Mouse (Mus musculus) forebrain, embryonic 16.5 days (tissue): ENCODE data around the gene Nat8f2. TPM values are rescaled to one million over a fixed set of nuclear protein-coding genes. Genes with fewer than 3 reads are reported as not detected.
"Not testable (repeated sequence)": the region's sequence is repeated elsewhere in the genome, so short reads cannot be mapped to it uniquely, and the experiment has no call there.

ENCODE experiments used
- ATAC-seq: fragments of 200-750 bp; cut with Nextera tagmentation; 2 replicates; pipeline ENCODE4 v1.8.0; 2017; ENCODE audit warnings: mild to moderate bottlenecking, moderate library complexity
- H3K27ac ChIP-seq: fragments of 300-500 bp; sonication (generic); 2 replicates; pipeline ENCODE4 v1.5.1; 2014; ENCODE audit warnings: low read length, control low read depth
- H3K27me3 ChIP-seq: fragments of 300-500 bp; sonication (generic); replicated peaks from 2 replicates; pipeline ENCODE4 v1.6.1; 2014; ENCODE audit warnings: low read length; ENCODE audit not compliant: control insufficient read depth, insufficient read depth
- H3K36me3 ChIP-seq: fragments of 300-500 bp; sonication (generic); 2 replicates; pipeline ENCODE4 v1.6.1; 2014; ENCODE audit not compliant: control insufficient read depth, insufficient read depth
- H3K4me1 ChIP-seq: fragments of 300-500 bp; sonication (generic); replicated peaks from 2 replicates; pipeline ENCODE4 v1.6.1; 2014; ENCODE audit warnings: low read length; ENCODE audit not compliant: control insufficient read depth, insufficient read depth
- H3K4me2 ChIP-seq: fragments of 300-500 bp; sonication (generic); 2 replicates; pipeline ENCODE4 v1.6.1; 2014; ENCODE audit warnings: mild to moderate bottlenecking, low read length, control low read depth
- H3K4me3 ChIP-seq: fragments of 300-500 bp; sonication (generic); replicated peaks from 2 replicates; pipeline ENCODE4 v1.5.1; 2014; ENCODE audit warnings: mild to moderate bottlenecking, low read length, control low read depth
- H3K9ac ChIP-seq: fragments of 300-500 bp; sonication (generic); replicated peaks from 2 replicates; pipeline ENCODE4 v1.6.1; 2014; ENCODE audit warnings: low read depth, low read length, control low read depth
- H3K9me3 ChIP-seq: fragments of 300-500 bp; sonication (generic); 2 replicates; pipeline ENCODE4 v1.6.1; 2016; ENCODE audit warnings: low read length; ENCODE audit not compliant: control insufficient read depth
- WGBS: fragments of 180-500 bp; shearing (Covaris S2); extraction: QIAGEN DNeasy Blood & Tissue Kit; methylation state at CpG from one replicate; pipeline ENCODE4 v1.1.7; 2014; 5-methylcytosine and 5-hydroxymethylcytosine counted together
- polyA plus RNA-seq: library from polyadenylated mRNA; unstranded; fragments of >200 nt; fragmentation: Nextera tagmentation; extraction: Ambion mirVana; gene quantifications from 2 replicates; pipeline ENCODE4 v1.2.1, GENCODE M21; 2015

Gene Nat8f2
- polyA plus RNA-seq, 1 experiment from 2014 or later: not detected

DNA sequence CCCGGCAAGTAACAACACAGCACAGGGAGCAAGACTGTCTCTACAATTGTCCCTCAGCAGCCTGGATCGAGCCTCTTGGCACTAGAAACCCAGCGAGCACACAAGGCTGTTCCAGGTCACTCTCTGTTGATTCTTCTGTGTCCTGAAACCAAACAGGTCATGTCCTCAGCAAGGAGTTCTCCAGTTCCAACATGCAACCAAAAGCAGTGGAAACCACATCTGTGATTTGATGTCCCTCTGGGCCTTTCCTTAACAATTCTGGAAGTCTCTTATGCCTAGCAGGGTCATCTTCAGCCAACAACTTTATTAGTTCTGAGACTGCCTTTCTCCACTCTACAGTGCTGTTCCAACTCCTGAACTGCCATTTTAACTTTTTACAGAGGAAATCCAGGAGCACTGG, 2.8 kb downstream of the Nat8f2 start:
- 85% methylated on average over 3 of the region's 3 CpGs for WGBS
- not testable (repeated sequence) for H3K27ac ChIP-seq, H3K4me3 ChIP-seq, H3K36me3 ChIP-seq, H3K9ac ChIP-seq, H3K9me3 ChIP-seq, ATAC-seq, H3K27me3 ChIP-seq, H3K4me2 ChIP-seq, H3K4me1 ChIP-seq

- H3K9me3 ChIP-seq, H3K27ac ChIP-seq, H3K9ac ChIP-seq, H3K4me3 ChIP-seq, ATAC-seq, H3K4me1 ChIP-seq, H3K4me2 ChIP-seq, H3K36me3 ChIP-seq, H3K27me3 ChIP-seq: not testable (repeated sequence)
- WGBS: 67% methylated on average over 4 of the region's 7 CpGs
Observed at GRCm38 (mm10) chr6:85864900-85865639, 3.9 kb downstream of the Nat8f2 start.

DNA sequence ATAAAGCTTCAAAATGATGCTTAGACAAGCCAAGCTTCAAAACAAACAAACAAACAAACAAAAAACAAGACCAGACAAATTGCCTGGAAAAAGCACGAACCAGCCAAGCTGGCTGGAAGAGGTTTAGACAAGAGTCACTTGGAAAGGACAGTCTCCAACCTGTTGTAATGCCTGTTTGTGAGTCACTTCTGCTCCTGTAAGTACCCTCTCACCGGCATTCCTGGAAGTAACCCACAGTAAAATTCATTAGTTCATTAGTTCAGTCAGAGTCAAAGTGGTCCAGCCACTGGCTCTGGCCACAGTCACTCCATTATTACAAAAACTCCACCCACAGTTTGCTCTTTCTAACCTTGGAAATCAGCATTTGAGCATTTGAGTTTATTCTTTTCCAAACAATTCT, 5.1 kb downstream of the Nat8f2 start:
- Histone ChIP-seq H3K27ac (no peak overlapping the region), H3K9me3 (no peaks in the 10 kb centered on the region), H3K4me3 (no peak overlapping the region), H3K4me2 (no peak overlapping the region), H3K4me1 (no peaks in the 10 kb centered on the region), H3K27me3 (no peaks in the 10 kb centered on the region), H3K9ac (no peak overlapping the region), H3K36me3 (no peaks in the 10 kb centered on the region)
- 89% methylated on average over 2 of the region's 2 CpGs for WGBS
- no peak for ATAC-seq

- Histone ChIP-seq H3K9me3 (no peaks in the 10 kb centered on the region), H3K27me3 (no peaks in the 10 kb centered on the region), H3K27ac (no peak overlapping the region), H3K4me2 (no peak overlapping the region), H3K4me3 (no peak overlapping the region), H3K9ac (no peak overlapping the region), H3K4me1 (no peaks in the 10 kb centered on the region), H3K36me3 (no peaks in the 10 kb centered on the region)
- WGBS: 66% methylated on average over 2 of the region's 2 CpGs
- no peak for ATAC-seq
Observed at GRCm38 (mm10) chr6:85863136-85863535, 5.8 kb downstream of the Nat8f2 start.

GRCm38 (mm10) chr6:85862565-85862964, 6.4 kb downstream of the Nat8f2 start:
- Histone ChIP-seq H3K4me1 (no peaks in the 10 kb centered on the region), H3K36me3 (no peaks in the 10 kb centered on the region), H3K4me3 (no peak overlapping the region), H3K4me2 (no peak overlapping the region), H3K27me3 (no peaks in the 10 kb centered on the region), H3K9ac (no peak overlapping the region), H3K9me3 (no peaks in the 10 kb centered on the region), H3K27ac (no peak overlapping the region)
- 40% methylated on average over 3 of the region's 3 CpGs for WGBS
- no peak for ATAC-seq

DNA sequence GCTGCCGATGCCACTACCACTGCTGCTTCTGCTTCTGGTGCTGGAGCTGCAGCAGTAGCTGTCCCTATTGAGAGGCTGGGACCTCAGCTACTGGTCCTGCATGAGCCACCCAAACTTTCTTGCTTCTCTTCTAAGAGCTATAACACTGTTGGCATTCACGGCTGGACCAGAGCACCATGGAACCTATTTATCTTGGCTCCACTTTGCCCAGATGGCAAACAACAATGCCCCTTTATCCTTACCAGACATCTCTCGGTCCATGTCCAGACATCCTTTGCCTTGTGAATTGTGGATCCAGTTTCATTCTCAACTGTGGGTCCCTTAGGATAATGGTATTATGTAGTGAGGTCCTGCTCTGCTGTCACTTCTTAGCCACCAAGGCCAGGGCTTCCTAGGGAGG, 7.7 kb downstream of the Nat8f2 start:
- Histone ChIP-seq H3K4me3 (no peak overlapping the region), H3K4me1 (no peaks in the 10 kb centered on the region), H3K4me2 (no peak overlapping the region), H3K36me3 (no peaks in the 10 kb centered on the region), H3K9me3 (no peaks in the 10 kb centered on the region), H3K27ac (no peak overlapping the region), H3K27me3 (no peaks in the 10 kb centered on the region), H3K9ac (no peak overlapping the region)
- ATAC-seq: no peak
- 85% methylated on average over 3 of the region's 3 CpGs for WGBS

DNA sequence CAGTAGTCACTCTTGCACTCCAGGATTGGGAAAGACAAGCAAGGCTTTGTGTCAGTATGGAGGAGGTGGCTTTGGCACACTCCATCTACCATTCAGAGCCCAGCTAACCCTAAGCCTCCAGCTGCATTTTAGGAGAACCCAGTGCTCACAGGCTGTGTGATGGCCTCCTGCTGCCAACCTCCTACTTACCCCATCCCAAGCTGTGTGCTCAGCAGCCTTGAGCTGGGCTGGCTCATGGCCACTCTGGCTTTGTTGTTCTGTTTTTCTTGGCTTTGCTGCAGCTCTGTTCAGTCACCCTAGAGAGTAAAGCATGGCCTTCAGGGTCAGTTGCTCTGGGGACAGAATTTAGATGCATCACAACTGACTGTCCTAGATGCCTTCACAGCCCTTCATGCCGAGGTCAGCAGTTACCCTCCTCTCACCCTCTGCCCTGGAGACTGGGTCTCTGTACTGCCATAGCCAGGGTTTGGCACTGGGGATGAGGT, 12.7 kb downstream of the Nat8f2 start:
- Histone ChIP-seq H3K27ac (no peak overlapping the region), H3K9ac (no peak overlapping the region), H3K36me3 (no peaks in the 10 kb centered on the region), H3K27me3 (no peaks in the 10 kb centered on the region), H3K4me2 (no peak overlapping the region), H3K9me3 (no peaks in the 10 kb centered on the region), H3K4me1 (no peaks in the 10 kb centered on the region), H3K4me3 (no peak overlapping the region)
- 64% methylated on average over 1 of the region's 1 CpGs for WGBS
- peak; percentile 82 for ATAC-seq

DNA sequence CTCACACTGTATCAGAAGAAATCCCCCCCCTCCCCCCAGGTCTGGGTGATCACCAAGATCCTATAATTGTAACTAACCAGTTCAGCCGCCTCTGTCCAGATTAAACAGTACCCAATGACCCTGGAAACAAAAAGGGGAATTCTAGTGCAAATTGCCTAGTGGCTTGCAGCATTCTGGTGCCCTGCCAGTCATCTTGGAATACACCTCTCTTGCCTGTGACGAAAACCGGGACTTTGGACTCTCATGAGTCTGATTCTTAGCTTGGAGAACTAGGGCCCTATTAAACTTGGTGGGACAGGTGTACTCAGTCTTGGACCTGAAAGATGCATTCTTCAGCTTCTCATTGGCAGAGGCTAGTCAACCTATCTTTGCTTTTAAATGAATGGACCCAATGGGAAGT, 15.5 kb downstream of the Nat8f2 start:
- H3K4me3 ChIP-seq: no peak overlapping the region
- H3K27ac ChIP-seq: no peak overlapping the region
- ATAC-seq: no peak
- H3K9me3 ChIP-seq: no peaks in the 10 kb centered on the region
- H3K9ac ChIP-seq: no peak overlapping the region
- no peaks in the 10 kb centered on the region for H3K36me3 ChIP-seq
- 71% methylated on average over 3 of the region's 3 CpGs for WGBS
- no peaks in the 10 kb centered on the region for H3K27me3 ChIP-seq
- no peak overlapping the region for H3K4me2 ChIP-seq
- no peaks in the 10 kb centered on the region for H3K4me1 ChIP-seq

DNA sequence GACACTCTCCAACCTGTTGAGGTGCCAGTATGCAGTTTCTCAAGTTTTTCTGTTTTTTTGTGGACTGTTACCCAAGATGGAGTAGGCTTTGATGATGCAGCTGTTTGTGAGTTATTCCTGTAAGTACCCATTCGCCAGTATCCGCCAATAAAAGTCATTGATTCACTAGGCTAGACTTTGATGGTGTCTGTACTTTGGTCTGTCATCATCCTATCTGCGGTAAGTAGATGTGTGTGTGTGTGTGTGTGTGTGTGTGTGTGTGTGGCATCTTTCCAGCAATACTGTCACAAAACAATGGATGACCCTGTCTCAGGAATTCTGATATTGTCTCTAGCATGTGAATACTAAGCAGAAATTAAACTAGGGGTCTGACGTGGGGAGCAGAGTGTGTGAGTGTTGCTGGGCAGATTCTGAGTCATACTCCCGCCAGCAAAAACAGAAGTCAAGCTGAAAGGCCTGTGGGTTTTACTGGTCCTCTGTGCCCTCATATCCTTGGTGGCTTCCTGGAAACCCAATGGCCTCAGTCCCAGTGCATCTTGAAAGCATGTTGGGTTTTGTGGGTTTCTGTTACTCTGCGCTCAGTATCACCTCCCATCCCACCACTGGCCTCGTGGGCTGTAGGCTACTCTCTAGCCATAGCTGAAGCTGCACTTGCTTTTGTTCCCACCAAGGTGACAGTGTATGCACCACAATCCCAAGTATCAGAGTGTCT, 17.7 kb downstream of the Nat8f2 start:
- H3K9ac ChIP-seq: no peak overlapping the region
- ATAC-seq: no peak
- peaks cover 6% of the 10 kb centered on the region; the same call in 1 of the 2 replicates for H3K4me1 ChIP-seq
- H3K27me3 ChIP-seq: no peaks in the 10 kb centered on the region
- H3K4me3 ChIP-seq: no peak overlapping the region
- no peak overlapping the region for H3K4me2 ChIP-seq
- no peaks in the 10 kb centered on the region for H3K36me3 ChIP-seq
- no peaks in the 10 kb centered on the region for H3K9me3 ChIP-seq
- no peak overlapping the region for H3K27ac ChIP-seq
- WGBS: 87% methylated on average over 7 of the region's 7 CpGs
